Mouse (Mus musculus): ENCODE results near the gene Klk1b3. TPM values are rescaled to one million over a fixed set of nuclear protein-coding genes. Genes with fewer than 3 reads are reported as not detected.

Klk1b3 gene
- polyA plus RNA-seq, 1 experiment from 2014 or later = not detected

Other genes starting within 250 kb of the Klk1b3 start
- not detected in 2 replicates for gene Klk1b8, start 247.5 kb upstream of the Klk1b3 start, polyA plus RNA-seq (2016; fragmentation: Nextera tagmentation; extraction: Ambion mirVana)
- gene Klk1b1, start 231.4 kb upstream of the Klk1b3 start, polyA plus RNA-seq (2016; fragmentation: Nextera tagmentation; extraction: Ambion mirVana) = not detected in 2 replicates
- gene Klk1b9, start 222.1 kb upstream of the Klk1b3 start, polyA plus RNA-seq (2016; fragmentation: Nextera tagmentation; extraction: Ambion mirVana) = not detected in 2 replicates
- gene Klk1b11, start 202.3 kb upstream of the Klk1b3 start, polyA plus RNA-seq (2016; fragmentation: Nextera tagmentation; extraction: Ambion mirVana) = not detected in 2 replicates
- not detected in 2 replicates for gene Klk1b26, start 186.0 kb upstream of the Klk1b3 start, polyA plus RNA-seq (2016; fragmentation: Nextera tagmentation; extraction: Ambion mirVana)
- not detected in 2 replicates for gene Klk1b27, start 145.9 kb upstream of the Klk1b3 start, polyA plus RNA-seq (2016; fragmentation: Nextera tagmentation; extraction: Ambion mirVana)
- not detected in 2 replicates for gene Klk1b21, start 95.9 kb upstream of the Klk1b3 start, polyA plus RNA-seq (2016; fragmentation: Nextera tagmentation; extraction: Ambion mirVana)
- gene Klk1b22, start 85.5 kb upstream of the Klk1b3 start, polyA plus RNA-seq (2016; fragmentation: Nextera tagmentation; extraction: Ambion mirVana) = not detected in 2 replicates
- not detected in 2 replicates for gene Klk1b16, start 61.4 kb upstream of the Klk1b3 start, polyA plus RNA-seq (2016; fragmentation: Nextera tagmentation; extraction: Ambion mirVana)
- gene Klk1b24, start 10.0 kb upstream of the Klk1b3 start, polyA plus RNA-seq (2016; fragmentation: Nextera tagmentation; extraction: Ambion mirVana) = not detected in 2 replicates
- not detected in 2 replicates for gene Klk1b4, start 9.2 kb downstream of the Klk1b3 start, polyA plus RNA-seq (2016; fragmentation: Nextera tagmentation; extraction: Ambion mirVana)
- not detected in 2 replicates for gene Klk1b5, start 17.8 kb downstream of the Klk1b3 start, polyA plus RNA-seq (2016; fragmentation: Nextera tagmentation; extraction: Ambion mirVana)
- gene Klk1, start 27.2 kb downstream of the Klk1b3 start, polyA plus RNA-seq (2016; fragmentation: Nextera tagmentation; extraction: Ambion mirVana) = not detected in 2 replicates
- gene Gm36864, start 38.0 kb downstream of the Klk1b3 start, polyA plus RNA-seq (2016; fragmentation: Nextera tagmentation; extraction: Ambion mirVana) = 0.08 TPM in 1 of 2 replicates, not detected in the other
- gene 1700028J19Rik, start 48.5 kb downstream of the Klk1b3 start, polyA plus RNA-seq (2016; fragmentation: Nextera tagmentation; extraction: Ambion mirVana) = 1.8 and 1.9 TPM in 2 replicates
- gene 2410002F23Rik, start 48.5 kb downstream of the Klk1b3 start, polyA plus RNA-seq (2016; fragmentation: Nextera tagmentation; extraction: Ambion mirVana) = 64.3 and 66.7 TPM in 2 replicates
- not detected in 2 replicates for gene Acp4, start 59.2 kb downstream of the Klk1b3 start, polyA plus RNA-seq (2016; fragmentation: Nextera tagmentation; extraction: Ambion mirVana)
- gene Gm15517, start 63.3 kb downstream of the Klk1b3 start, polyA plus RNA-seq (2016; fragmentation: Nextera tagmentation; extraction: Ambion mirVana) = not detected in 2 replicates
- gene Clec11a, start 108.7 kb downstream of the Klk1b3 start, polyA plus RNA-seq (2016; fragmentation: Nextera tagmentation; extraction: Ambion mirVana) = 0.50 and 0.55 TPM in 2 replicates
- gene Shank1, start 112.1 kb downstream of the Klk1b3 start, polyA plus RNA-seq (2016; fragmentation: Nextera tagmentation; extraction: Ambion mirVana) = 0.10 and 0.18 TPM in 2 replicates
- gene Syt3, start 185.9 kb downstream of the Klk1b3 start, polyA plus RNA-seq (2016; fragmentation: Nextera tagmentation; extraction: Ambion mirVana) = 0.05 and 0.11 TPM in 2 replicates
- 0.38 TPM in 1 of 2 replicates, not detected in the other for gene 1700008O03Rik, start 187.6 kb downstream of the Klk1b3 start, polyA plus RNA-seq (2016; fragmentation: Nextera tagmentation; extraction: Ambion mirVana)
- gene Lrrc4b, start 230.8 kb downstream of the Klk1b3 start, polyA plus RNA-seq (2016; fragmentation: Nextera tagmentation; extraction: Ambion mirVana) = 0.07 TPM in 1 of 2 replicates, not detected in the other